Mouse (Mus musculus): ENCODE measurements around the gene Eppin. TPM values are rescaled to one million over a fixed set of nuclear protein-coding genes. Genes with fewer than 3 reads are reported as not detected.

The Eppin gene
- polyA plus RNA-seq, 1 experiment from 2014 or later, result not detected

Other genes with a start within 250 kb of the Eppin start
- 1.3 and 2.1 TPM in 2 replicates for gene Slpi, start 204.5 kb downstream of the Eppin start, polyA plus RNA-seq (2014; fragmentation: Nextera tagmentation; extraction: Ambion mirVana)
- 0.42 and 0.52 TPM in 2 replicates for gene Rbpjl, start 190.5 kb downstream of the Eppin start, polyA plus RNA-seq (2014; fragmentation: Nextera tagmentation; extraction: Ambion mirVana)
- gene Matn4, start 188.4 kb downstream of the Eppin start, polyA plus RNA-seq (2014; fragmentation: Nextera tagmentation; extraction: Ambion mirVana), result 15.6 and 20.6 TPM in 2 replicates
- 57.1 and 58.4 TPM in 2 replicates for gene Sdc4, start 149.7 kb downstream of the Eppin start, polyA plus RNA-seq (2014; fragmentation: Nextera tagmentation; extraction: Ambion mirVana)
- 63.3 and 68.3 TPM in 2 replicates for gene Sys1, start 136.6 kb downstream of the Eppin start, polyA plus RNA-seq (2014; fragmentation: Nextera tagmentation; extraction: Ambion mirVana)
- gene Gm20458, start 132.6 kb downstream of the Eppin start, polyA plus RNA-seq (2014; fragmentation: Nextera tagmentation; extraction: Ambion mirVana), result 12.5 and 14.7 TPM in 2 replicates
- not detected in 2 replicates for gene Trp53tg5, start 119.9 kb downstream of the Eppin start, polyA plus RNA-seq (2014; fragmentation: Nextera tagmentation; extraction: Ambion mirVana)
- 4.1 and 10.5 TPM in 2 replicates for gene Dbndd2, start 107.5 kb downstream of the Eppin start, polyA plus RNA-seq (2014; fragmentation: Nextera tagmentation; extraction: Ambion mirVana)
- 72.9 and 76.9 TPM in 2 replicates for gene Pigt, start 96.1 kb downstream of the Eppin start, polyA plus RNA-seq (2014; fragmentation: Nextera tagmentation; extraction: Ambion mirVana)
- 53.7 and 62.4 TPM in 2 replicates for gene Wfdc2, start 31.2 kb downstream of the Eppin start, polyA plus RNA-seq (2014; fragmentation: Nextera tagmentation; extraction: Ambion mirVana)
- gene Spint3, start 20.1 kb downstream of the Eppin start, polyA plus RNA-seq (2014; fragmentation: Nextera tagmentation; extraction: Ambion mirVana), result not detected in 2 replicates
- 0.51 TPM in 1 of 2 replicates, not detected in the other for gene Wfdc6a, start 8.1 kb downstream of the Eppin start, polyA plus RNA-seq (2014; fragmentation: Nextera tagmentation; extraction: Ambion mirVana)
- gene Wfdc6b, start 19.9 kb upstream of the Eppin start, polyA plus RNA-seq (2014; fragmentation: Nextera tagmentation; extraction: Ambion mirVana), result not detected in 2 replicates
- 0.11 TPM in 1 of 2 replicates, not detected in the other for gene Wfdc8, start 20.0 kb upstream of the Eppin start, polyA plus RNA-seq (2014; fragmentation: Nextera tagmentation; extraction: Ambion mirVana)
- gene Wfdc16, start 45.2 kb upstream of the Eppin start, polyA plus RNA-seq (2014; fragmentation: Nextera tagmentation; extraction: Ambion mirVana), result not detected in 2 replicates
- 0.69 and 1.1 TPM in 2 replicates for gene Wfdc10, start 62.5 kb upstream of the Eppin start, polyA plus RNA-seq (2014; fragmentation: Nextera tagmentation; extraction: Ambion mirVana)
- not detected in 2 replicates for gene Wfdc9, start 63.0 kb upstream of the Eppin start, polyA plus RNA-seq (2014; fragmentation: Nextera tagmentation; extraction: Ambion mirVana)
- not detected in 2 replicates for gene Wfdc11, start 80.5 kb upstream of the Eppin start, polyA plus RNA-seq (2014; fragmentation: Nextera tagmentation; extraction: Ambion mirVana)
- gene Wfdc13, start 91.5 kb upstream of the Eppin start, polyA plus RNA-seq (2014; fragmentation: Nextera tagmentation; extraction: Ambion mirVana), result 0.21 TPM in 1 of 2 replicates, not detected in the other
- gene Spint4, start 104.9 kb upstream of the Eppin start, polyA plus RNA-seq (2014; fragmentation: Nextera tagmentation; extraction: Ambion mirVana), result not detected in 2 replicates
- not detected in 2 replicates for gene Spint5, start 121.7 kb upstream of the Eppin start, polyA plus RNA-seq (2014; fragmentation: Nextera tagmentation; extraction: Ambion mirVana)
- 0.53 and 1.1 TPM in 2 replicates for gene Wfdc3, start 152.3 kb upstream of the Eppin start, polyA plus RNA-seq (2014; fragmentation: Nextera tagmentation; extraction: Ambion mirVana)
- gene Dnttip1, start 152.4 kb upstream of the Eppin start, polyA plus RNA-seq (2014; fragmentation: Nextera tagmentation; extraction: Ambion mirVana), result 60.9 and 63.0 TPM in 2 replicates
- gene Ube2c, start 176.3 kb upstream of the Eppin start, polyA plus RNA-seq (2014; fragmentation: Nextera tagmentation; extraction: Ambion mirVana), result 229 and 276 TPM in 2 replicates
- gene Tnnc2, start 186.4 kb upstream of the Eppin start, polyA plus RNA-seq (2014; fragmentation: Nextera tagmentation; extraction: Ambion mirVana), result 799 and 1,279 TPM in 2 replicates
- 27.9 and 28.3 TPM in 2 replicates for gene Snx21, start 192.2 kb upstream of the Eppin start, polyA plus RNA-seq (2014; fragmentation: Nextera tagmentation; extraction: Ambion mirVana)
- gene Acot8, start 211.3 kb upstream of the Eppin start, polyA plus RNA-seq (2014; fragmentation: Nextera tagmentation; extraction: Ambion mirVana), result 12.6 and 13.8 TPM in 2 replicates
- gene Zswim3, start 211.5 kb upstream of the Eppin start, polyA plus RNA-seq (2014; fragmentation: Nextera tagmentation; extraction: Ambion mirVana), result 6.0 and 6.4 TPM in 2 replicates
- gene Zswim1, start 229.1 kb upstream of the Eppin start, polyA plus RNA-seq (2014; fragmentation: Nextera tagmentation; extraction: Ambion mirVana), result 15.1 and 15.7 TPM in 2 replicates
- not detected in 2 replicates for gene Spata25, start 234.9 kb upstream of the Eppin start, polyA plus RNA-seq (2014; fragmentation: Nextera tagmentation; extraction: Ambion mirVana)
- 140 and 154 TPM in 2 replicates for gene Ctsa, start 239.3 kb upstream of the Eppin start, polyA plus RNA-seq (2014; fragmentation: Nextera tagmentation; extraction: Ambion mirVana)
- 8.3 and 9.1 TPM in 2 replicates for gene Neurl2, start 239.9 kb upstream of the Eppin start, polyA plus RNA-seq (2014; fragmentation: Nextera tagmentation; extraction: Ambion mirVana)